Mouse (Mus musculus): ENCODE results near the gene Myh9.

- TF ChIP-seq CTCF (IDR thresholded peaks at IDR 0.05; ENCODE audit: low read depth) (no peak), EP300 (optimal IDR thresholded peaks at IDR 0.05) (no peak)
Measured at GRCm38 (mm10) chr15:77801188-77801587, 40.8 kb downstream of the Myh9 start.

Measured in stomach, postnatal 0 days (tissue).